Mouse (Mus musculus): ENCODE measurements around the gene Pxdc1. TPM values are rescaled to one million over a fixed set of nuclear protein-coding genes. Genes with fewer than 3 reads are reported as not detected.

The Pxdc1 gene
- polyA plus RNA-seq, 1 experiment from 2014 or later: 11.7 TPM

GRCm38 (mm10) chr13:34646240-34646750 is 7.0 kb downstream of the Pxdc1 start:
- no peak for DNase-seq (ENCODE audit: low spot score)
- H3K27me3 ChIP-seq (replicated peaks; ENCODE audit: control insufficient read depth, insufficient read depth, low read length): peaks cover 18% of the 10 kb centered on the region
- H3K36me3 ChIP-seq (ENCODE audit: control insufficient read depth, insufficient read depth, low read length): no peaks in the 10 kb centered on the region
- H3K9ac ChIP-seq (ENCODE audit: low read depth, low read length): no peak overlapping the region
- no peaks in the 10 kb centered on the region for H3K9me3 ChIP-seq (ENCODE audit: control insufficient read depth, low read length)
- no peak overlapping the region for H3K4me2 ChIP-seq
- no peaks in the 10 kb centered on the region; the same call in 1 of the 2 replicates for H3K4me1 ChIP-seq (replicated peaks; ENCODE audit: control insufficient read depth, insufficient read depth, low read length)
- no peak for ATAC-seq (replicated peaks; ENCODE audit: low FRiP score)
- no peak overlapping the region for H3K27ac ChIP-seq (ENCODE audit: low read depth, low read length)
- H3K4me3 ChIP-seq (ENCODE audit: low read depth, low read length): no peak overlapping the region
- 61% methylated on average over 7 of the region's 7 CpGs for WGBS

- Histone ChIP-seq H3K4me2 (no peak overlapping the region), H3K4me3 (ENCODE audit: low read depth, low read length) (no peak overlapping the region), H3K9ac (ENCODE audit: low read depth, low read length) (no peak overlapping the region), H3K36me3 (ENCODE audit: control insufficient read depth, insufficient read depth, low read length) (no peaks in the 10 kb centered on the region), H3K27me3 (replicated peaks; ENCODE audit: control insufficient read depth, insufficient read depth, low read length) (peaks cover 10% of the 10 kb centered on the region), H3K27ac (ENCODE audit: low read depth, low read length) (no peak overlapping the region), H3K4me1 (replicated peaks; ENCODE audit: control insufficient read depth, insufficient read depth, low read length) (no peaks in the 10 kb centered on the region; the same call in 1 of the 2 replicates), H3K9me3 (ENCODE audit: control insufficient read depth, low read length) (no peaks in the 10 kb centered on the region)
- WGBS: 87% methylated on average over 5 of the region's 5 CpGs
- DNase-seq (ENCODE audit: low spot score) (no peak), ATAC-seq (replicated peaks; ENCODE audit: low FRiP score) (no peak)
These were observed 7.8 kb downstream of the Pxdc1 start for GRCm38 (mm10) chr13:34645519-34645918.

- WGBS: 66% methylated on average over 14 of the region's 14 CpGs
- DNase-seq (ENCODE audit: low spot score): no peak
- Histone ChIP-seq H3K9ac (ENCODE audit: low read depth, low read length) (no peak overlapping the region), H3K36me3 (ENCODE audit: control insufficient read depth, insufficient read depth, low read length) (no peaks in the 10 kb centered on the region), H3K27ac (ENCODE audit: low read depth, low read length) (no peak overlapping the region), H3K4me3 (ENCODE audit: low read depth, low read length) (no peak overlapping the region), H3K9me3 (ENCODE audit: control insufficient read depth, low read length) (no peaks in the 10 kb centered on the region), H3K27me3 (replicated peaks; ENCODE audit: control insufficient read depth, insufficient read depth, low read length) (peaks cover 2% of the 10 kb centered on the region; the same call in 1 of the 2 replicates), H3K4me2 (no peak overlapping the region), H3K4me1 (replicated peaks; ENCODE audit: control insufficient read depth, insufficient read depth, low read length) (no peaks in the 10 kb centered on the region; the same call in 1 of the 2 replicates)
- ATAC-seq (replicated peaks; ENCODE audit: low FRiP score): no peak
These were observed 8.9 kb downstream of the Pxdc1 start for GRCm38 (mm10) chr13:34644401-34644800.

GRCm38 (mm10) chr13:34643926-34644325 is 9.4 kb downstream of the Pxdc1 start:
- no peaks in the 10 kb centered on the region; the same call in 1 of the 2 replicates for H3K4me1 ChIP-seq (replicated peaks; ENCODE audit: control insufficient read depth, insufficient read depth, low read length)
- DNase-seq (ENCODE audit: low spot score) (no peak), ATAC-seq (replicated peaks; ENCODE audit: low FRiP score) (no peak)
- H3K27ac ChIP-seq (ENCODE audit: low read depth, low read length): no peak overlapping the region
- H3K4me2 ChIP-seq: no peak overlapping the region
- WGBS: 78% methylated on average over 4 of the region's 4 CpGs
- H3K4me3 ChIP-seq (ENCODE audit: low read depth, low read length): no peak overlapping the region
- no peak overlapping the region for H3K9ac ChIP-seq (ENCODE audit: low read depth, low read length)
- H3K9me3 ChIP-seq (ENCODE audit: control insufficient read depth, low read length): no peaks in the 10 kb centered on the region
- peaks cover under 1% of the 10 kb centered on the region; the same call in 1 of the 2 replicates for H3K27me3 ChIP-seq (replicated peaks; ENCODE audit: control insufficient read depth, insufficient read depth, low read length)
- H3K36me3 ChIP-seq (ENCODE audit: control insufficient read depth, insufficient read depth, low read length): no peaks in the 10 kb centered on the region

GRCm38 (mm10) chr13:34642941-34643875 is 10.1 kb downstream of the Pxdc1 start:
- Histone ChIP-seq H3K27me3 (replicated peaks; ENCODE audit: control insufficient read depth, insufficient read depth, low read length) (no peaks in the 10 kb centered on the region), H3K27ac (ENCODE audit: low read depth, low read length) (no peak overlapping the region), H3K9ac (ENCODE audit: low read depth, low read length) (no peak overlapping the region), H3K9me3 (ENCODE audit: control insufficient read depth, low read length) (no peaks in the 10 kb centered on the region), H3K4me1 (replicated peaks; ENCODE audit: control insufficient read depth, insufficient read depth, low read length) (no peaks in the 10 kb centered on the region; the same call in 1 of the 2 replicates), H3K36me3 (ENCODE audit: control insufficient read depth, insufficient read depth, low read length) (no peaks in the 10 kb centered on the region), H3K4me2 (no peak overlapping the region), H3K4me3 (ENCODE audit: low read depth, low read length) (no peak overlapping the region)
- DNase-seq (ENCODE audit: low spot score) (peak; percentile 54), ATAC-seq (replicated peaks; ENCODE audit: low FRiP score) (no peak)
- WGBS: 30% methylated on average over 7 of the region's 7 CpGs

- no peak for DNase-seq (ENCODE audit: low spot score)
- Histone ChIP-seq H3K27me3 (replicated peaks; ENCODE audit: control insufficient read depth, insufficient read depth, low read length) (no peaks in the 10 kb centered on the region), H3K9me3 (ENCODE audit: control insufficient read depth, low read length) (no peaks in the 10 kb centered on the region), H3K9ac (ENCODE audit: low read depth, low read length) (no peak overlapping the region), H3K4me3 (ENCODE audit: low read depth, low read length) (no peak overlapping the region), H3K36me3 (ENCODE audit: control insufficient read depth, insufficient read depth, low read length) (no peaks in the 10 kb centered on the region), H3K4me1 (replicated peaks; ENCODE audit: control insufficient read depth, insufficient read depth, low read length) (no peaks in the 10 kb centered on the region), H3K27ac (ENCODE audit: low read depth, low read length) (no peak overlapping the region), H3K4me2 (no peak overlapping the region)
- no peak for ATAC-seq (replicated peaks; ENCODE audit: low FRiP score)
- 52% methylated on average over 2 of the region's 2 CpGs for WGBS
These were observed 12.2 kb downstream of the Pxdc1 start for GRCm38 (mm10) chr13:34641066-34641465.

GRCm38 (mm10) chr13:34635978-34636377 is 17.3 kb downstream of the Pxdc1 start:
- Histone ChIP-seq H3K4me2 (no peak overlapping the region), H3K4me3 (ENCODE audit: low read depth, low read length) (no peak overlapping the region), H3K36me3 (ENCODE audit: control insufficient read depth, insufficient read depth, low read length) (no peaks in the 10 kb centered on the region; the same call in 1 of the 2 replicates), H3K27me3 (replicated peaks; ENCODE audit: control insufficient read depth, insufficient read depth, low read length) (no peaks in the 10 kb centered on the region), H3K4me1 (replicated peaks; ENCODE audit: control insufficient read depth, insufficient read depth, low read length) (no peaks in the 10 kb centered on the region), H3K9ac (ENCODE audit: low read depth, low read length) (no peak overlapping the region), H3K27ac (ENCODE audit: low read depth, low read length) (no peak overlapping the region), H3K9me3 (ENCODE audit: control insufficient read depth, low read length) (no peaks in the 10 kb centered on the region)
- ATAC-seq (replicated peaks; ENCODE audit: low FRiP score): no peak; the same call in 1 of the 2 replicates
- DNase-seq (ENCODE audit: low spot score): peak; percentile 40
- WGBS: 40% methylated on average over 5 of the region's 5 CpGs

- DNase-seq (ENCODE audit: low spot score): no peak
- Histone ChIP-seq H3K4me2 (no peak overlapping the region), H3K4me3 (ENCODE audit: low read depth, low read length) (no peak overlapping the region), H3K27me3 (replicated peaks; ENCODE audit: control insufficient read depth, insufficient read depth, low read length) (no peaks in the 10 kb centered on the region), H3K36me3 (ENCODE audit: control insufficient read depth, insufficient read depth, low read length) (no peaks in the 10 kb centered on the region; the same call in 1 of the 2 replicates), H3K27ac (ENCODE audit: low read depth, low read length) (no peak overlapping the region), H3K9me3 (ENCODE audit: control insufficient read depth, low read length) (no peaks in the 10 kb centered on the region), H3K9ac (ENCODE audit: low read depth, low read length) (no peak overlapping the region), H3K4me1 (replicated peaks; ENCODE audit: control insufficient read depth, insufficient read depth, low read length) (no peaks in the 10 kb centered on the region)
- ATAC-seq (replicated peaks; ENCODE audit: low FRiP score): no peak
- 90% methylated on average over 8 of the region's 8 CpGs for WGBS
These were observed 23.0 kb downstream of the Pxdc1 start for GRCm38 (mm10) chr13:34630319-34630718.
